Mouse (Mus musculus) WW6 (cell line): ENCODE measurements around the gene Btnl10.
"Not testable (repeated sequence)": the region's sequence is repeated elsewhere in the genome, so short reads cannot be mapped to it uniquely, and the experiment has no call there.

ENCODE experiments used
- DNase-seq: peaks from one replicate; pipeline ENCODE4 v3.0.0-alpha.2; 2013; ENCODE audit warnings: low read depth, low spot score

Gene Btnl10

DNA sequence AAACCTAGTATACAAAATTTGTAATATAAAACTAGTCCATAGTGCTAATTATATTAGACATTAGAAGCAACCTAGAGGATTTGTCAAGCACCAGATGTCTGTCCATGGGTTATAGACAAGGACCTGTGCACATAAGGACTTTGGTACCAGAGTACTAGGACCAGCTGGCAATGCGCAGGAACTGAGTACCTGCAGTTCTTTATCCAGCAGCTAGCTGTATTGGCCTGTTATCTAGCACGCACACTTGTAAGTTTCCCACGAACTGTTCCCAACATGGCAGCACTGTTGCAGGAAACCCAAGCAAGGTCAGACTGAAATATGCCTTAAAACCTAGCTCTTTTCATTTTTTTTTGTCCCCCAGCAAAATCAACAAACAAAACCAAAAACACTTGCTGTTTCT lies 12.5 kb downstream of the Btnl10 start:
- DNase-seq, result no peak

DNA sequence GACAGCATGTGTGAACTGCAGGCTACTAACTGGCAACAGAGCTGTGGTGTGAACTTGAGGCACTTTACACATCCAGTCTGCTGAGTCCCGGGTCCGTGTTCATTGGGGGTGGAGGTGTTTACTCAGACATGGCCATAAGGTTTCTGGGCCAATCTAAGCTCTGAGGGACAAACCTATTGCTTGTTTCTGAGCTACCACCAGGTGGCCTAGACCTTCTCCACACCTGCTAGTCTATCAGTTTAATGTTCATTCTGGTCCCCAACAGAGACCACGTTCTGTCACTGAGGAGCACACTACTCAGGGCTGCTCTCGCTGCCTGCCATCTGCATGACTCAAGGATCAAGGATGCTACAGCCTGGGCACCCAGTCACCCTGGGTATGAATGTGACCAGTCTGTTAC lies 13.9 kb downstream of the Btnl10 start:
- no peak for DNase-seq

DNA sequence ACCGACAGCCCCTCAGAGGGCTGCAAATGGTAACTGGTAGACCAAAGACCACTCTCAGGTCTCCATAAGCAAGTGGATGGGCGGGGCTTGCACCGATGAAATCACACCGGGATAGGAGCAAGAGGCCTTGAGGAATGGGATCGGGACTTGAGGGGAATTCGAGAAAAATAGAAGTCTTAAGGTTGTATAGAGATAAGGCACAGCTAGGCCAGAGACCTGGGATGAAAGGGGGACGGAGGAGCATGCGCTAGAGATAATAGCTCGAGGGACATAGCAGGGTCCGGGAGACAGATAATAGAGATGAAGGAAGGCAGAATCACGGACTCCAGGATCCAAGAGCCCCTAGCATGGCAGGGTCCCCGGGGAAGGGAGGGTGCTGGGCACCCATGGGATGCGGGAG lies 20.2 kb downstream of the Btnl10 start:
- no peak for DNase-seq

DNA sequence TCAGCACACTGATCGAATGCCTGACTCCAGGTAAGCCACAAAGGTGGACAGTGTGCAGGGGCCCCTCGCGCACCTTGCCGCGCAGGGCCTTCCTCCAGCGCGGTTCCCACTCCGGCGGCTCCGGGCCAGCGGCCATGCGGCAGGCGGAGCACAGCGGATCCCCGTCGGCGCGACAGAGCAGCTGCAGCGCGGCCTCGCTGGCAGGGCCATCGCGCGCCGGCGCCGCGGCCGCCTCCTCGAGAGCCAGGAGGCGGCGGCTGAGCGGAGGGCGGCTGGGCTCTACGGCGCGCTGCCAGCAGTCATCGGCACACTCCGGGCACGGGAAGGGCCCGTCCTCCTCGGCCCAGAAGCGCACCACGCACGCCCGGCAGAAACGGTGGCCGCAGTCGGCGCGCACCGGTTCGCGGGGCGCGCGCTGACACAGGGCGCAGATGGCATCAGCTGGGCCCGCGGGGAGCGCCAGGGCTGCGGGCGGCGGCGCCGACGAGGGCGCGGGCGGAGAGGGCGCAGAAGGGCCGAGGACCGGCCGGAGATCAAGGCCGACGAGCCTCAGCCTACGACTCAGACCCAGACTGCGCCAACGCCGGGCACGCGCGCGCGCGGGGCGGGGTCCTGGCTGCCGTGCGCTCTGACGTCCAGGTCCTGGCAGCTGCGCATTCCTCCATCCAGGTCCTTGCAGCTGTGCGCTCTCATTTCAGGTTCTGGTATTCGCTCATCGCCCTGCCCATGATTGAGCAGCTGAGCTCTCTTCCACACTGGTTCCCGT lies 20.8 kb downstream of the Btnl10 start, which contains the start of gene Rnf187:
TSS of gene Rnf187 (minus strand) at position 595 of the 766 bp plus-strand sequence.
- DNase-seq, result peak; percentile 88

DNA sequence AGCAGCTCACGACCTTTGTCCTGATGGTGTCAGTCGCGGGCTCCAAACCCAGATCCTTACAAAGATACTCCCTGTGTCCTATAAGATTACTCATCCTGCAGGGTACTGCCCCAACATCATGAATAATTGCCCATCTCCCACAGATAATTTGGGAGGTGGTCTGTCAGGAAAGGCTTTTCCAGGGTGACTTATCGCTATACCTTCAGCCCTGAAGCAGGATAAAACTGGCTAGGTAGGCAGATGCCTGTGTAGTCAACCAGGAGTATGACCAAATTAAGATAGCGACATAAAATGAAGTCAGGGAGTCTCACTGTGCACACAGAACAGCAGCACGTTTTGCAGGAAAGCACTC lies 21.4 kb downstream of the Btnl10 start:
- DNase-seq, result no peak

DNA sequence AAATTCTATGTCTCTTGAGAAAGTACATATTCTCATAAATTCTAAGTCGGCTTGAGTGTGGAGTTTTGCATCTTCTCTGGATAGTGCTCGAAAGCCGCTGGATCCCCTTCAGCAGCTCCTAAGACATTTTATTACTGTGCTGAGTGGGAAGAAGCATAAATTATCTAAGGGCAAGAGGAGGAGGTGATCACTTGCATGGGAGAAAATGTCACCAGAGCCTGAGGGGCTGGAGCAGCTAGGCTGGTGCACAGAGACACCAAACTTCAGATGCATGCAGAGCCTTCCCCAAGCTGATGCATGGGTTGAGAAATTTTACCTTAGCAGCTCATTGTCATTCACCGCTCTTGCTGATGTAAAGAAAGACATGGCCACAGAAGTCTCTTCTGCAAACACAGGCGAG lies 26.4 kb downstream of the Btnl10 start:
- no peak for DNase-seq

DNA sequence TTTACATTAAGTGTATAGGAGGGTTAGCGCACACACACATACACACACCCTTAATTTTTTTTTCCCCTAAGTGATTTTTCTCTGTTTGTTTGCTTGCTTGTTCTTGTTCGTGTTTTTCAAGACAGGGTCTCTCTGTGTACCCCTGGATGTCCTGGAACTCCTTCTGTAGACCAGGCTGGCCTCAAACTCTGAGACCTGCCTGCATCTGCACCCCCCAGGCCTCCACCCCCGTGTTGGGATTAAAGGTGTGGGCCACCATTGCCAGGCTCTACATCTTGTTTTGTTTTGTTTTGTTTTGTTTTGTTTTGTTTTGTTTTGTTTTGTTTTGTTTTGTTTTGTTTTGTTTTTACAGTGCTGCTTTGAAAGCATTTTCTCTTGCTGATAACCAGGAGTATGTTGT lies 29.6 kb downstream of the Btnl10 start:
- no peak for DNase-seq

DNA sequence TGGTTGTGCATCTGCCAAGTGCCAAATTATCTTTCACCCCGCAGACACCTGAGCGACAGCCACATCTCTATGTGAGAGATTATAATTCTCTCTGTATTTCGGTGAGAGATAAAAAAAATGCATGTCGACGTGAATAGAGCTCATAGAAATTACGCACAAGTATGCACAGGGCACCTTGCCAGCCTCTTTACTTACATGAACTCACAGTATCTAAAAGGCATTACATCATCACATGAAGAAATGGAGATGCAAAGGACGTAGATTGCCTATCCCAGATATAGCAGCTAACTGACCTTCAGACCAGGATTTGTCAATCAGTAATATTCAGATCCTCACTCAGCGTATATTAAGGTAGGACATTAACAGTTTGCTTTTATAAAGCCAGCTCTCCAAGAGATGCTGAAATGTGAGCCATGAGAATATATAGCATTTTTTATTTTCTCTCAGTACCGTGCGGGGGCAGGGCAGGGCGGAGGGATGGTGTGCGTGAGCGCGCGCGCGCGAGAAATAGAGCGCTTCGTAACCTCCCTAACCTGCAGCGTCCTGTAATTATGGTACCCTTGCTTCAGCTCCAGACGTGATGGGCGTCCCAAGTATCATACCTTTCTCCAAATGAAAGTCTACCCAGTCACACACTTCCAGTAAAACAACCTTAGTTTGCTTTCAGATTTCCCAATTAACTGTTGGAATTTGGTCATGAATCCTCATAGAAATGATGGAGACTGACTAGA lies 30.3 kb downstream of the Btnl10 start:
- DNase-seq, result no peak

DNA sequence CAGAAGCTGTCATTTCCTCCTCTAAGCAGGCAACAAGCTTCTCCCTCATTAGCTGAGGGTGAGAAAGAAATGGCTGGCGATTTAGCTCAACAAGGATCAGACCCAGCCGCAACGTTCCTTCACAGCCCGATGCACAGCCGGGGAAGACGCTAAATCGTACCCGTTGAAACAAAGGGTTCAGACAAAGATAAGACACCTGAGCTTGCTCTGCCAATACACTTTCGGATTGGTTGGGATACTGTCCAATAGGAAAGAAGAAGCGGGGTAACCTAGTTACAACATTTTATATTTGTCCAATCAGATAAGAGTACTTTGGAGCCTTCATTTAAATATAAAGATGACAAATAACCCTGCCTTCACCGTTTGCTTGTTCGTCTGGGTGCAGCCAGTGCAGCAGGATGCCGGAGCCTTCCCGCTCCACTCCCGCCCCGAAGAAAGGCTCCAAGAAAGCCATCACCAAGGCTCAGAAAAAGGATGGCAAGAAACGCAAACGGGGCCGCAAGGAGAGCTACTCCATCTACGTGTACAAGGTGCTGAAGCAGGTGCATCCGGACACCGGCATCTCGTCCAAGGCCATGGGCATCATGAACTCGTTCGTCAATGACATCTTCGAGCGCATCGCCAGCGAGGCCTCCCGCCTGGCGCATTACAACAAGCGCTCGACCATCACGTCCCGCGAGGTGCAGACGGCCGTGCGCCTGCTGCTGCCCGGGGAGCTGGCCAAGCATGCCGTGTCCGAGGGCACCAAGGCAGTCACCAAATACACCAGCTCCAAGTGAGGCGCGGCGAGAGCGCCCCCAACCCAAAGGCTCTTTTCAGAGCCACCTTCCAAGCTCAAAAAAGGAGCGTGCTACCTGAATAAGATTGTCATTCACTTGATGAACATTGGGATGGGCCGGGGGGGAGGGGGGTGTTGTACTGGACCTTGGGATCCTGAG lies 31.1 kb downstream of the Btnl10 start, which contains the start of gene Hist3h2ba:
TSS of gene Hist3h2ba (plus strand) at position 379 of the 938 bp plus-strand sequence.
- DNase-seq, result no peak

DNA sequence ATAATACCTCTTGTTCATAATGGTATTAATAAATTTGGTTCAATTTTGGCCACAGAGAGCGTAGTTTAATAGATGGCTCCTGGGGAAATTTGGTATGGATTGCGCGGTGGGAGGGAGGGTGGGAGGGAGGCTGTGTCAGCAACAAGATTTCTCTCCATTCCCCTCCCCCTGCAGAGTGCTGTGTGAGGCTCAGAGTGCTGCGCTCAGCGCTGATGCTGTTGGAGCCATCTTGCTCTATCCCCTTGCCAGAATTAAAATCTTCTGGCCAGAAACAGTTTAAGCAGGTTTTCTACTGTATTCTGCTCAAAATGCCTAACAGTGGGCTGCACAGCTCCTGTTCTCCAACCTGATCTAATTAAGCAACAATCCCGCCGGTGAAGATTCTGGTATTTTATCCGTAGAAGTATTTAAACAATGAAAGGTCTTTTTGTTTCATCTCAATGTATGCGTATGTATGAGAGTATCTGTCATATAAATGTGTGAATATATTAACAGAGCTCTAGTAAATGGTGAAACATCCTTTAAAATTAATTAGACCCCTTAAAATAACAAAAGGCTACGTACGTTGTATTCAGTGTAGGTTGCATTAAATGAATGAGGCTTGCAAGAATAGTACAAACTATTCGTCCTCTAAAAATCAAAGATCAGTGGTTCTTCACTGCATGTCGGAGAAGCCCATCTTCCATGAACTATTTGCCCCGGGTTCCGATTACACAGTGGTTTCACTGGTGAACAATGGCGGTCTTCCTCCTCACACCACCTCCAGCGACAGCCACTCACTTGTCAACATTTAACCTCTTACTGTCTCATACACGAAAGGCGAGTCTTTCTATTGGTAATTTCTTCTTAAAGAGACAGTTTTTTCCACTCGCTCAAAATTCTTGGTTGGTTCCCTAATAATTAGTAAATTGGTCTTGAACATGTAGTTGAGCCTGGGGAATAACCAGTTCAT lies 32.0 kb downstream of the Btnl10 start:
- no peak for DNase-seq

DNA sequence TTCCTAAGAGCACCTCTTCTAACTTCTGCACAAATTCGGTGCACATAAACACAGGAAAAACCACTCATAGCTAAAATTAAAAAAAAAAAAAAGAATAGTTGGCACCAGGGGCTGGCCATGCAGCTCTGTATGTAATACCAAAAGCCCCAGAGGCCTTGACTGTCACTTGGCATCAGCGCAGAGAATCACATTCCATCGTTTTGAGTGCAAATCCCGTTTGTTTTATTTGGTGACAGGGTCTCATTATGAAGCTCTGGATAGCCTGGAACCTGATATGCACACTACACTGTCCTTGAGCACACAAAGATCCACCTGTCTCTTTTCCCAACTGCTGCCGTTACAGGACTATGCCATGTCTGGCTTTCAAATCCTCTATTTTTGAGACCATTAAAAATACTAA lies 33.5 kb downstream of the Btnl10 start:
- no peak for DNase-seq

DNA sequence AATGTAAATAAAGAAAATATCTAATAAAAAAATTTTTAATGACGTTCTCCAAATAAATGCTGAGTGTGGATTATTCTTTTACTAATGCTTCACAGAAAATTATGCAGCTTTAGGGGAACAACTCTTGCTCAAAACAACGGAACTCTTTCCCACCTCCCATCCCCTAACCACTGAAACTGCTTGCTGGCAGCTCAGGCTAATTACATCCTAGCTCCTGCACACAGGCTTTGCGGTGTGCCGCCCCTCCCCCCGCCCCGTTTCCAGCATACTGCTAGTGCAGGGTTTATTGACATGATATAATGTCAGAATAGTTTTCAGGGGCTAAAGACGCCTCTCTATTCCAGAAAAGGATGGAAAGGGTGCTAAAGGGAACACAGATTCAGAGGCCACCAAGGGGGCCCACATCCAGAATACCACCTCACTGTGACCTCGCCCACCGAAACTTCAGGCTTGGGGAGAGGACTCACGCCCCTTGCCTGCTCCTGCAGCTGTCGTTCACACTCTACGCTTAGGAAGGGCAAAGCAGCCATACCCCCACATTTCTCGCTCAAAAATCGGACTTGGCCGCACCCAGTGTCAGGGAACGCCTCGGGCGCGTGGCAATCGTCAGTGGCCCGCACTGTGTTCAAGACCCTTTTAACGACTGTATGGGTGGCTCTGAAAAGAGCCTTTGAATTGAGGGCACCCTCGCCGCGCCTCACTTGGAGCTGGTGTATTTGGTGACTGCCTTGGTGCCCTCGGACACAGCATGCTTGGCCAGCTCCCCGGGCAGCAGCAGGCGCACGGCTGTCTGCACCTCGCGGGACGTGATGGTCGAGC lies 35.9 kb downstream of the Btnl10 start:
- no peak for DNase-seq

DNA sequence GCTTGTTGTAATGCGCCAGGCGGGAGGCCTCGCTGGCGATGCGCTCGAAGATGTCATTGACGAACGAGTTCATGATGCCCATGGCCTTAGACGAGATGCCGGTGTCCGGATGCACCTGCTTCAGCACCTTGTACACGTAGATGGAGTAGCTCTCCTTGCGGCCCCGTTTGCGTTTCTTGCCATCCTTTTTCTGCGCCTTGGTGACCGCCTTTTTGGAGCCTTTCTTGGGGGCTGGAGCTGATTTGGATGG lies 36.4 kb downstream of the Btnl10 start:
- not testable (repeated sequence) for DNase-seq

DNA sequence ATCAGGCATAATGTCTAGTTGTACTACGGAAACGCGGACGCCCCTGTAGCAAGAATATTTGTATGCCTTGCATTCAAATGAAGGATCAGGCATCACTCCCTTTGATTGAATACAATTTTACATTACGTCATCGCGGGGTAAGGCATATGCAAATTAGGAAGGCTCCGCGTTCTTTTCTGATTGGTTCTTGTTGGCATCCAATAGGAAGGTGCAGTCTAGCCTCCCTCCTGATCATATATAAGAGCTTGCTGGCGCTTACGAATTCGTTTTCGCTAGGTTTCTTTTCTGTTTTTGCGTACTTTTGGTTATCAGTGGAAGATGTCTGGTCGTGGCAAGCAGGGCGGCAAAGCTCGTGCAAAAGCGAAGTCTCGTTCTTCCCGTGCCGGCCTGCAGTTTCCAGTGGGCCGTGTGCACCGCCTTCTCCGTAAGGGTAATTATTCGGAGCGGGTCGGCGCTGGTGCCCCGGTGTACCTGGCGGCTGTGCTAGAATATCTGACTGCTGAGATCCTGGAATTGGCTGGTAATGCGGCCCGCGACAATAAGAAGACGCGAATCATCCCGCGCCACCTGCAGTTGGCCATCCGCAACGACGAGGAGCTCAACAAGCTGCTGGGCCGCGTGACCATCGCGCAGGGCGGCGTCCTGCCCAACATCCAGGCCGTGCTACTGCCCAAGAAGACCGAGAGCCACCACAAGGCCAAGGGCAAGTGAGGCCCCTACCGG lies 36.9 kb downstream of the Btnl10 start, which contains the start of the genes Hist3h2a and Trim17:
TSS of gene Hist3h2a (plus strand) at position 266 of the 723 bp plus-strand sequence.
TSS of gene Trim17 (plus strand) at position 266 of the 723 bp plus-strand sequence.
- peak; percentile 84 for DNase-seq

DNA sequence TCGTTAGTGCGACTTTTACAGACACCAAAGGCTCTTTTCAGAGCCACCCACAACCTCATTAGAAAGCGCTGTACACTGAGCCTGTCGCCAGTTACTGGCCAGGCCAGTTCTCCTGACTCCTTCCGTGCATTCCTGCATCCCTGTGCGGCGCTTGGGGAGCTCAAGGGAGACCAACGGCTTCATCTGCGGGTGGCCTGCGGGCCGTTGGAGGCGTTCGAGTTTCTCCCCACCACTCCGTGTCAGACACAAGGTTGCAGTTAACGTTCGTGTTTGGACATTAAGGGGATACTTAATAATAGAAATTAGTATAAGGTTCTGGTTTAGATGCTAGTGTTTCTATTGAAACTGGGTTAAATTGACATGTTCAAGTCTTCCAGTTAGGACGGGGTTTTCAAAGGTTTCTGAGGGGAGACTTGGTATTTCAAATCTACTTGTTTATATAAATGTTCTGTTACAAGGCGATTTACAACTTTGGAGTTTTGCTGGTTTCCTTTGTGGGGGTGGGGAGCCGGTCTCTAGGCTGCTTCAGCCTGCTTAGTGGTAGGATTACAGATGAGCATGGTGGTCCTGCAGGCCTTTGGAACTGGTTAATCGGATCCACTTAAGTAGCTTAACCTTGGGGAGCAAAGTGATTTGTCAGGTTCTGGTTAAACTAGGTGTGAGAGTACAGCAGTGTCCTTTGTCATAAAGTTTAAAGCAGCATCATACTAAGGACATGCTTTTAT lies 37.6 kb downstream of the Btnl10 start:
- no peak for DNase-seq

DNA sequence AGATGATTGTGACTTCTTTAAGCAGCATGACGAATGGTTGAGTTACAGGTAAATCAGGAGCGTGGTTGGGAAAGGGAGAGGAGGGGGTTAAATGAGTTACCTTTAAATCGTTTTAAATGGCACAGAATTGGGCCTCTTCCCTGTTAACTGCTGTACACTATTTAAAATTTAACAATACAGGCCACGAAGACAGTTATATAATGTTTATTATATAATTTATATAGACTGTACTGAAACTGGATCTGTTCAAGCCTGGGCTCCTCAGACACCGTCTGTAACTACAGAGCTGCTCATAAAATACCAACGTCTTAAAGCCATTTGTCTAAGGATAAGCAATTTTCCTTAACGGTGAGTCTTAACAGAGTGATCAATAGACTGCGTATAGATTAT lies 38.2 kb downstream of the Btnl10 start:
- no peak for DNase-seq

DNA sequence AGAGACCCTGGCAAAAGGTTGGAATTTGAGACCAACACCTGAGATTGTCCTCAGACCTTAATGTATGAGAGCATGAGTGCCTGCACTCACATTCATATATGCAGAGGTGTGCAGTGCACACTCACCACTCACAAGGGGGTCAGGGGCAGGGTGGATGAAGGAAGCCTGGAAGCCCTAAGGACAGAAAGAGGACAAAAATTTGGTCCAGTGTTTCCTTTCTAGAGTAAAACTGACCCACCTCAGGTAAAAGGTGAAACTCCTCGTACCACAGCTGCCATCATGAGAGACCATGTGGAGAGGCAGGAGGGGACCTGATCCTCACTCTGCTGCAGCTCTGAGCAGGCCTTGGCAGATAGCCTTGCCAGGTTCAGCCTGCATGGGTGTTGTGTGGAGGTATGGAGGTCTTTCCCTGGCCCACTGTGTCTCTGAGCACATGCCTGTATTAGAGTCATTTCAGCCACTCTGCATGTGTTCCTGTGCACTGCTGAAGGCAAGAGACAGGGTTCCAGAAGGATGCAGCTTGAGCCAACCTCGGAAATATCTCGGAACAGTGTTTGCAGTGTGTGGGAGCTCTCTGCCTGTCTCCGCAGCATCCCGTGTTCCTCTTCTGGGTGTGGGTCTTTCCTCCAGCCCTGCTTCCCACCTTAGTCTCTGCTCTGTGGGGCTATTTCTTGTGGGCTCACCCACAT lies 39.7 kb downstream of the Btnl10 start:
- DNase-seq, result no peak

DNA sequence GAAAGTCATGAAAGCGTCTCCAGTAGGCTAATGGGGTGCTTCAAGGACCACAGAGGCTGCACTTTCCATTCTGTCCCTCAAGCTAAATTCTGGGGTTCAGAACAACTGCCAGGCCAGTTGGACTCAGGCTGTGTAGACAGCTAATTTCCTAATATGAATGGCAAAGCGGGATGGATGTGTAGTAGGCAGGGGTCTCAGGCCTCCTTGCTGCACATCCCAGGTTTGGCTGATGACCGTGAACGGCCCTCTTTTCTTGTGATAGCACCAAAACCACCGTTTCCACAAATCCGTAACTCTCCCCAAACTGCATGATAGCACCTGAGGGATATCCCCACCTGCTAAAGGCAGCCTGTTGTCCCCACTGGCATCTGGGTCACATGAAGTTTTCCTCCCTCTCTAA lies 40.8 kb downstream of the Btnl10 start:
- no peak for DNase-seq
